Mouse (Mus musculus): ENCODE data around the gene Ptpn12.

Gene Ptpn12

GRCm38 (mm10) chr5:21055820-21056531 is at the start of gene Ptpn12:
Ptpn12 (minus strand) TSS chr5:21055911.
- peak; percentile 92 for ATAC-seq (ENCODE audit: insufficient number of reproducible peaks, low FRiP score, low TSS enrichment)

DNA sequence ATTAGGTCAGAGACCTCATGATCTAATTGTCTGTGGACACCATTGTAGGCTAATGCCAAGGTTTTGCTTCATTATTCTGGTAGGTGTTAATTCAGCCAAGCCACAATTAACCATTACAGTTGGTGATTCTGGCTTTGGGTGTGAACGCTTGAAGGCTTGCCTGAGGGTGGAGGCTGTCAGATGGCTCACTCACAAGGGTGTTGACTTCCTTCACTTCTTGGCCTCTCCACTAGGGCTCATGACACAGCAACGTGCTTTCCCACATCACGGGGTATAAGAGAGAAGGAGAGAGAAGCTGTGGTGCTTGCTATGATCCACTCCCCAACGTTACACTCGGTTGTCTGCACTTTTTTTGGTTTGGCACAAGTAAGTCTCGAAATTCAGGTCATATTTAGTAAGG is 35.5 kb upstream of the Ptpn12 start:
- no peak for ATAC-seq (ENCODE audit: insufficient number of reproducible peaks, low FRiP score, low TSS enrichment)

GRCm38 (mm10) chr5:21057217-21057616 is 1.5 kb upstream of the Ptpn12 start:
- ATAC-seq (ENCODE audit: insufficient number of reproducible peaks, low FRiP score, low TSS enrichment): no peak

GRCm38 (mm10) chr5:21056595-21056994 is 884 bp upstream of the Ptpn12 start:
- no peak for ATAC-seq (ENCODE audit: insufficient number of reproducible peaks, low FRiP score, low TSS enrichment)

- ATAC-seq (ENCODE audit: insufficient number of reproducible peaks, low FRiP score, low TSS enrichment): peak; percentile 34
Observed at GRCm38 (mm10) chr5:21055071-21055819, 466 bp downstream of the Ptpn12 start.

DNA sequence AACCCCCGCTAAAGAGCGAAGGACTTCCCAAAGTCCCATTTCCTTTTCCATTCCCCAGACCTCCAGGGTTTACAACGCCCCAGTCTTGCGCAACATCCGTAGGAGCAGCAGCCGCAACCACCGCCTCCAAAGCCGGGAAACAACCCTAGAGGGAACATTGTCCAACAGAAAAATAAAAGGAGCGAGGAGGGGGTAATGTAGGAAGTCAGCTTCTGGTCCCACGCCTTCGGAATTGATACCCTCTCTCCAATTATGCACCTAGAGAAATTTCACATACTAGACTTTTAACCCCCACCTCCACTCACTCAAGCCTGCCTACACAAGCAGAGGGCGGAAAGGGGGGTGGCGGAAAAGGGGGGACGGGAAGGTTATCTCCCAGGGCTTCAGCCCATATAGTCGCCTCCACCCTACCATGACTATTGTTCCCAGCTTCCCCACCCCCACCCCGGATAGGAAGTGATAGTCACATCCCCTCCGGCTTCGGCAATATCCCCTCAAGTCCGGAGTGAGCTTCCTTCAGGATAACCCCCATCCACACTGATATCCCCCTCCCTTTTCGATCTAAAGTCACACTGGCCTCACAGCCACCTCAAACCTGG is 1.1 kb downstream of the Ptpn12 start:
- ATAC-seq (ENCODE audit: insufficient number of reproducible peaks, low FRiP score, low TSS enrichment): peak; percentile 8; the same call in 1 of the 2 replicates

DNA sequence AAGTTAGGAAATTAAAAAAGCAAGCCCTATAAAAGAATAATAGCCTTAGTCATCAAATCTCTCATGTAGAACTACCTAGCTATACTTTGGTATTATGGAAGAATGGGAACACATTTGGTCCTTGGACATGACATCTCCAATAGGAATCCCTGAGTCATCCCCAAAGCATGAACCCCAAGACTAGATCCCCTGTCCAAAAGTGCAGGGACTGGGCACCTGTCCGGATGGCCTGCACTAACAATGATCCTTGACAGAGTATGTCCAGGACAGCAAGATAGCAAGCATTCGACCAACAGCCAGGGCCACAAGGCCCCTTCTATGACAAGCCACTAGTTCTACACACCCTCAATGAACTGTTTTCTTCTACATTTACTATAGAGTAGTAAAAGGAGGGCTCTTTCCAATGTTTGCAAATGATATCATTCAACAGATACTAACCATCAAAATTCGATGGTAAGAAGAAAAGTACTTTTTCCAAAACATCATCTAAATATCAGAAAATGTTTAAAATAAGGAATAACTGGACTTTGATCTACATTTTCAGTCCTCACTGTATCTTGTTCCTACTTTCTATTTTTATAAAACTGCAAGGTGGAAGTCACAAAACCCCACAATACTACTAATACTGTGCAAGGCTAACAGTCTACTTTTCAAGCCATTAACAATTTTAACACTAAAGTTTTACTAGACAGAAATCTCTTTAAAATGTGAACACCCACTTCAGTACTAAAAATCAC is 2.0 kb downstream of the Ptpn12 start:
- no peak for ATAC-seq (ENCODE audit: insufficient number of reproducible peaks, low FRiP score, low TSS enrichment)

DNA sequence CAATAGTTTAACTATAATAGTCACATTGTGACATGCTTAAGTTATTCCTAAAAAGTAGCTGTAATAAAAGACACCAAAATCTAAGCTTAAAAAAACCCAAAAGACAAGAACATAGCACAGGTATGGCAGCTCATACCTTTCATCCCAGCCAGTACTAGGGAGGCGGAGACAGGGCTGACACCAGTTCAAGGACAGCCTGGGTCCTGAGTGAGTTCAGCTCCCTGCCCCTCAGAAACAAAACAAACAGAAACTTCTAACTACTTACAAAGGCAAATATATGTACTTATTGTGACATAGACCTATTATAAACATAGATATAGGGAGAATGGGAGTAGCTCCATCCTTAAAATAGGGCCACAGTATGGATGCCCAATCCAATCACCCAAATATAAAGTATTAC is 3.2 kb downstream of the Ptpn12 start:
- ATAC-seq (ENCODE audit: insufficient number of reproducible peaks, low FRiP score, low TSS enrichment): no peak

GRCm38 (mm10) chr5:21050770-21051122 is 5.0 kb downstream of the Ptpn12 start:
- no peak for ATAC-seq (ENCODE audit: insufficient number of reproducible peaks, low FRiP score, low TSS enrichment)

DNA sequence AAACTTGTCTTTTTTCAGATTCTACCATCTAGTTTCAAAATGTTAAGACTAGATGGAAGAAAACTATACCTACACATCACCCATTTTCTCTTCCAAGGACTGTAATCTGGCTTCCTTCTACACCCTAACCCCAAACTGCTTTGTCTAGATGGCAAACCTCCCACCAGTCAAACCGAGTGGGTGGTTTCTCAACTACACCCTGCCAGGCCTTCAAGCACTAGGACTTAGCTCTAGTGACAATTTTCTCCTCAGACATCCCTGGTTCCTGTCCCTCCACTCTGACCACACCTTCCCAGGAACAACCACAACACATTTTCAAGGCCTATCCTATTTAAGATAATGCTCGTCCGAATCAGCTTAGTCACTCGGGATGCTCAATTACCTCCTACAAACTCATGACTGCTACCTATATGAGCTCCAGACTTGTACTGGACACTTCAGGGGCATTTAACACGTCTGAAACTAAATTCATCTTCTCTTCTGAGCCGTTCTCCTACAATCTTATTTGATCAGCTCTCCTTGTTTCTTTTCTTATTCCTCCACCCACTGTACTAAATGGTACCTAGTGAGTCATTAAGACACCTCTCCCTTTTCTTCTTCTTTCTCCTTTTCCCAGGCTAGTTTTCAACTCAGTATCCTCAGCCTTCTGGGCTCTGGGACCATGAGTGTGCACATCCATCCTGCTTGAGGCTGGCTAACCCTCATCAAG is 5.5 kb downstream of the Ptpn12 start:
- no peak for ATAC-seq (ENCODE audit: insufficient number of reproducible peaks, low FRiP score, low TSS enrichment)

- ATAC-seq (ENCODE audit: insufficient number of reproducible peaks, low FRiP score, low TSS enrichment): no peak
Observed at GRCm38 (mm10) chr5:21049006-21049405, 6.7 kb downstream of the Ptpn12 start.

DNA sequence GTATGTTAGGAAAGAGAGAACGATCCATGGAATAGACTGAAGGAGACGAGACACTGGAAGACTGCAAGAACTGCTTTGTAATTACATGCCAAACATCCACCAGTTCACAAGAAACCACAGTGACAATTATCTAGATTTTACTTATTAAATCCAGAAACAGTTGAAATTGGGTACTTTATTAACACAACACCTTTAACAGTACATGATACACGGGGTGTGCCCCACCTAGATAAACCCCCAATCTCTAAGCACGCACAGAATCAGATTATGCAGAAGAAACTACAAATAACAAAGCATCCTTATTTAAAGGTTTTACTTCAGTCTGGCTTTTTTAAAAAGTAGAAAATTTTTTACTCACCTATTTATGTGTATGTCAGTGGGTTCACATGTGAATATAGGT is 8.6 kb downstream of the Ptpn12 start:
- no peak for ATAC-seq (ENCODE audit: insufficient number of reproducible peaks, low FRiP score, low TSS enrichment)

GRCm38 (mm10) chr5:21046150-21047048 is 9.3 kb downstream of the Ptpn12 start:
- ATAC-seq (ENCODE audit: insufficient number of reproducible peaks, low FRiP score, low TSS enrichment): no peak

- ATAC-seq (ENCODE audit: insufficient number of reproducible peaks, low FRiP score, low TSS enrichment): no peak
Observed at GRCm38 (mm10) chr5:21045462-21045861, 10.2 kb downstream of the Ptpn12 start.

DNA sequence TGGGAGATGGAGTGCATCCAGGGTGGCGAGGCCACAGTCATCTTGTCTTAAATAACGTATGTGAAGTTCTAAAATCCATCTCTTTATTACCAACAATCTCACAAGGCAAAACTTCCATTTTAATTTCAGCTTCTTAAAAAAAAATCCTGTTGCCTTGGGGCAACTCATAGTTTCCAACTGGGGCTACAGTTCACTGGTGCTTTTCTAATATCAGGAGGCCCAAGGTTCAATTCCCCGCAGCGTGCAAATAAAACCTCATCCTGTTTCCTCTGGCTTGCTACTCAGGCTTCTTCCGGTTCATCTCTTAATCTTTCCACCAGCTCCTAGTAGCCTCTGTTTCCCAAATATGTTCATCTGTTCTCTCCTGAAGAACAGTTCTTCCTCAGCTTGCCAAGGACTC is 17.6 kb downstream of the Ptpn12 start:
- no peak for ATAC-seq (ENCODE audit: insufficient number of reproducible peaks, low FRiP score, low TSS enrichment)

DNA sequence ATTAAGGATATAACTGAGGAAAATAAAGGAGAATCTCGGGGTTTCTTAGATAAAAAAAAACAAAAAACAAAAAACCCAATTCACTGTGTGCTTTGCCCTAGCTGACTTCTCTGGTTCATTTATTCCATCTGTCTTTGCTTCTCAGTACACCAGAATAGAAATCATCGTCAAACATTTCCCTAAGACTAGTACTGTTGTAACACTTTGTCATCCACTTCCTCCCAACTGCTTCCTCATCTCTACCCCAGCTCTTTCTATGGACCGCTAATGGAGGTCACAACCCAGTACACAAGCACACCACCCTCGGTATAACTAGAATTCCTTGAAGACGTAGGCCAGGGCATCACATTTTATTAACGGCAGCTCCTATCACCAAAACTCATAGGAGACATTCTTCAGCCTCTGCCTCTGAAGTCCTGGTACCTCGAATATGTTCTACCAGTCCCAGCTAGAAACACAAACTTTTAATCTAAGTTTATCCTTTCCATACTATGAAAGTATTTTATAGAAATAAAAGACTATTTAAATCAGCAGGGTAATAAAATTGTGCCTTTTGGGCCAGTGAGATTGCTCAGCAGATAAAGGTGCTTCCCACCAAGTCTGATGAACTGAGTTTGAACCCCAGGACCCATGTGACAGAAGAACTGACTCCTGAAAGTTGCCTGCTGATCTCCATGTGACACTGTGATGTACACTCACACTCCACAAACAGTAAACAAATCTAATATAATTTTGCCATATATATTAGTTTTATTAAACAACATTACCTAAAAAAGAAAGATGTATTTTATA is 19.8 kb downstream of the Ptpn12 start:
- no peak for ATAC-seq (ENCODE audit: insufficient number of reproducible peaks, low FRiP score, low TSS enrichment)

- no peak for ATAC-seq (ENCODE audit: insufficient number of reproducible peaks, low FRiP score, low TSS enrichment)
Observed at GRCm38 (mm10) chr5:21034388-21034966, 21.2 kb downstream of the Ptpn12 start.

- ATAC-seq (ENCODE audit: insufficient number of reproducible peaks, low FRiP score, low TSS enrichment): no peak; the same call in 1 of the 2 replicates
Observed at GRCm38 (mm10) chr5:21033382-21034056, 22.2 kb downstream of the Ptpn12 start.
